Mouse (Mus musculus): ENCODE data around the gene Egfl8.

Gene Egfl8

DNA sequence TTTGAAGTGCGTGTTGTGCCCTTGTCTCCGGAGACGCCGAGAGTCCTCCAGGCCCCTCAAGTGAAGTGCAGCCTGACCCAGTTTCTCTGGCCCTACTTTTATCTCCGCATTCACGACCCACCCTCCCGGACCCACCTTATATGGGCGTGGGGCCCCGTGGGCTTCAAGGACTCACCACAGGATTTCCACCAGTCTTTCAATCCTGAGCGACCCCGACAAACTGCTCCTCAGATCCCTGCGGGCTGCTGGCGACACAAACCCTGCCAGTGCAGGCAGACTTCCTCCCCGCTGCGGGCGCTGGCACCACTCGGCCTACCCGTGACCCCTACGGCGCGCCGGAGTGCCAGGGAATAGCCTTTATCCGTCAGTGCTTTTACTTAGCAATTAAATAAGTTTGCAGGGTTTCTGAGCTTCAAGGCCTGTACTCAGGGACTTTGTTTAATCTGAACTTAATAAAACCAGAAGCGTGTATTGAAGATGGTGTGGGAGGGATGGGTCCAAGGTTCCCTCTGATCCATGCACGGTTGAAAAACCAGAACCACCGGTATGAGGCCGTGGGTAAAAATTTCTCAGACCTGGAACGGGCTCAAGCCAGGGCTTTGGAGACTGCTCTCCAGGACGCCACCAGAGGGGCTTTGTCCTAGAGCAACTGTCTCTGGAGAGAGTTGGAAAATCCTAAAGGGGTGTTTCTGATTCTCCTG lies 12.3 kb upstream of the Egfl8 start, which contains the start of gene Ppt2:
Gene Ppt2 (minus strand): TSS at position 568 of the 701 bp plus-strand sequence.
- DNase-seq (ENCODE audit: low spot score in 2 of 2), result peak in 1 of 2 experiments; percentile 75

DNA sequence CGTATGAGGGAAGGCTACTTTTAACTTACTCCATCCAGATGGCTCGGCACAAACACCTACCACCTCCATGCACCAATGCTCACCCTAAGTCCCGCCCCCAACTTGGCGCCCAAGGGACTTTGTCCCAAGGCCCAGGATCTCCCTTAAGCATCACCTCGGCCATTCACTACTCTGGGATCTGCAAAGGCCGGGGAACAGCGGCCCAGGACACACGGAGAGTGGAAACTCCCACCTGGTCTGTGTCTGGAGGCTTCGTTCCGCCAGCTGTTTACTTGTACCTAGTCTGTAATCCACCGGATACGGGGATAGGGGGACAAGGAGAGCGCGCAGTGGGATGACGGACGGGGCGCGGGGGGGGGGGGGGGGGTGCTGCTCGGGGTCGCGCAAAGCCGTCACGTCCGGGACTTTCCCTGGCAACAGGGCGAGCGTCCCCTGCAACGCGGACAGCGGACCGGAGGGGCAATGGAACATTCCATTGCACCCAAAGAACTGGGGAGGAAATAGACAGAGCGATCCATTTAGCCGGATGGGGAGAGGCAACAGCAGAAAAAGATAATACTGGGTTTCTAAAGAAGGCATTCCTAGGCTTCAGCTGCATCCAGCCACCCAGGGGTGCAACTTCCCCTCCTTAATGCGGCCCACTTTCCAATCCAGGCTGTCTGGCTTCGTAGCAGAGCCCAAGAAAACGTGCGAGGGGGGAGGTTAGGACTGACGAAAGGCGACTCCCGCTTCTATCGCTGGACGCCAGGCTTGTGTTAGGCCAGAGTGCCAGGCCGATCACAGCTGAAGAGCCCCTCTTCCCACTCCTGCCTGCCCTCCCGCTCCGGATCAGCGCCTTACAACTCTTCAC lies 11.5 kb upstream of the Egfl8 start:
- peak; percentile 68 to 75 for DNase-seq (ENCODE audit: low spot score in 2 of 2)

DNA sequence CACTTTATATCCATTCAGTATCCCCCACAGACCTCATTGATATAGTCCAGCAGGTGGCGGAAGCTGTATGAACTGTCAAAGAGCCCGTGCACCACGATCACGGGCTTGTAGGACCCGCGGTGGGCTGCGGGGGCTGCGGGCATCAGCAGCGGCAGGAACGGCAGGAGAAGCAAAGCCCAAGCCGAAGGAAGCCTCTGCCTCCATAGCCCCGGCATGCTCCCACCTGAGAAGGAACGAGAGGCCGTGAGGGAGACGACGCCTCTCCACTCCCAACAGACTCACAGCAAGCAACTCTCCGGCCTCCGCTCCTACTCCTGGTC lies 11.0 kb upstream of the Egfl8 start:
- peak in 1 of 2 experiments; percentile 34 for DNase-seq (ENCODE audit: low spot score in 2 of 2)

DNA sequence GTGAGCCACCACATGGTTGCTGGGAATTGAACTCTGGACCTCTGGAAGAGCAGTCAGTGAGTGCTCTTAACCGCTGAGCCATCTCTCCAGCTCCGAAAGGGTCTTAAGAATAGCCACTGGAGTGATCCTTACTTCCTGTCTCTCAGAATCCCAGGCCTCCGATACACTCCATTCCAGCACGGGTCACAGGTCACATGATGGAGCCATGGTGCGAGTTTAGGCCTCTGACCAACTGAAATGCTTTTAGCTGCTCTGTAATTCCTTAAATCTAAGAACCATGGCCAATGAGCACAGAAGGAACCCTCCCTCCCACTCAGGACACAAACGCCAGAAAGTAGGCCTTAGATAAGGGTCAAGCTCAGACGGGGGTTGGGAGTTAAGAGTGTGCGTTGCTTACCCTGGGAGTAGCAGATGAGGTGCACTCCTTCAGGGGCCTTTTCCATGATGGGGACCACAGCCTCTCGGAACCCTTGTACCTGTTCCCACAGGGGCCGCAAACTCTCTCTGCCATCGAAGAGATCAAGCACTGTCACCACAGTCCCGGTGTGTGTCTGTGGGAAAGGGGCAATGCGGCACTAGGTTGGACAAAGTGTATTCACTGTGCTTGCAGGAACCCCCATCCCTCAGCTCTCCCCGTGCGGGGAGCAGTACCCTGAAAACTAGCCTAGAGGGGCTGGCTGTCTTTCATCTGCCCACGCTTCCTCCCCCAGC lies 10.4 kb upstream of the Egfl8 start:
- no peak for DNase-seq (ENCODE audit: low spot score in 2 of 2)

DNA sequence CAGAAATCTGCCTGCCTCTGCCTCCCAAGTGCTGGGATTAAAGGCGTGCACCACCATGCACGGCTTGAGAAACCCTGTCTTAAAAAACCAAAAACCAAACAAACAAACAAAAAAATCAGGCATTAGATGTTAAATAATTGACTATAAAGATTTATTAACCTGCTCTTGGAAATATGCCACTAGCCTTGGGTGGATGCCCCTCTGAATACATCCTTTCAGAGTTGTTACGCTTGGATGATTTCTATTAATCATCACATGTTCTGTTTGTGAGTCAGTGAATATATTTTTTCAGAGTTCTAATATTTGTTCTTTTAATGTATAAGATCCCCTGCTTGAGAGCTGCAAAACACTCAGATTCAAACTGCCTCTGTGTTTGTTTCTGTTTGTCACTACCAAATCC lies 9.2 kb upstream of the Egfl8 start:
- no peak for DNase-seq (ENCODE audit: low spot score in 2 of 2)

DNA sequence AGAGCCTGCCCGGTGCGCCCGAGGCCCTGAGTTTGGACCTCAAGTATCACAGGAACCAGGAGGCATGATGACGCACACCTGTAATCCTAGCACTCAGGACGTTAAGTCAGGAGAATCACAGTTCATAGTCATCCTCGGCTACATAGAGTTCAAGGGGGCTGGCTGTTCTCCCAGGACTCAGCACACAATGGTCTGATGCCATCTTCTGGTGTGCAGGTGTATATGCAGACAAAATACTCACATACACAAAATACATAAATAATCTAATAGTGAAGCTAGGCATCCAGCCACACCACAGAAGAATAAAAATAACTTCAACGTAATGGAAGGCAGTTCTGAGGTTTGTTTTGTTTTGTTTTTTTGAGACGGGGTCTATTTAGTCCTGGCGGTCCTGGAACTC lies 7.4 kb upstream of the Egfl8 start:
- no peak for DNase-seq (ENCODE audit: low spot score in 2 of 2)

DNA sequence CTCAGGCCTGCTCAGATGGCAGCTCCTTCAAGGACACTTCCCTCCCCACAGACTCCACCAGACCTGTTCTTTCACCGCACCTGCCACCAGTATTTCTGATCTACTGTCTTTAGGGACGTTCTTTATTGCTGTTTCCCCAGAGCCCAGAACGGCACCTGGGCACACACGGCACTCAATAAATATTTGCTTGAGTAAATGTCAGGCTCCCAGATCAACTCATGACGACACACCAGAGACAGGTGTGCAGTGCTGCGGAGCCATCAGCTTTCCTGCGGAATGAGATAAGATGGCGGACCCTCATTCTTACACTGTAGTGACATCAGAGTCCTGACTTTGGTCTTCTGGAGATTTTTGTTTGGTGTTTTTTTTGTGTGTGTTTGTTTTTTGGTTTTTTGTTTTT lies 5.2 kb upstream of the Egfl8 start:
- DNase-seq (ENCODE audit: low spot score in 2 of 2), result no peak

DNA sequence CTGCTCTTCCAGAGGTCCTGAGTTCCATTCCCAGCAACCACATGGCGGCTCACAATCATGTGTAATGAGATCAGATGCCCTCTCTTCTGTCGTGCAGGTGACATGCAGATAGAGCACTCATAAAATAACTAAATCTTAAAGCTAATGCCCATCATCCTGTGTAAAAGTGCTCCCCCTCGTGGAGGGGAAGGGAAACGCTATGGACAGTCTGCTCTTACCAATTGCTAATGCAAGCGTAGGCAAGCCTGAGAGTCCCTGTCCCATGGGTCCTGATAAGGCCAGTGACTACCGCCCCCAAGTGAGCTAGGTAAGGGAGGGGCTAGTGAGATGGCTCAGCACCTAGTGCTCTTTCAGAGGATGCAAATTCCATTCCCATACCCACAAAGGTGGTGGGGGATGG lies 3.2 kb upstream of the Egfl8 start:
- DNase-seq (ENCODE audit: low spot score in 2 of 2), result peak; percentile 79 to 91

DNA sequence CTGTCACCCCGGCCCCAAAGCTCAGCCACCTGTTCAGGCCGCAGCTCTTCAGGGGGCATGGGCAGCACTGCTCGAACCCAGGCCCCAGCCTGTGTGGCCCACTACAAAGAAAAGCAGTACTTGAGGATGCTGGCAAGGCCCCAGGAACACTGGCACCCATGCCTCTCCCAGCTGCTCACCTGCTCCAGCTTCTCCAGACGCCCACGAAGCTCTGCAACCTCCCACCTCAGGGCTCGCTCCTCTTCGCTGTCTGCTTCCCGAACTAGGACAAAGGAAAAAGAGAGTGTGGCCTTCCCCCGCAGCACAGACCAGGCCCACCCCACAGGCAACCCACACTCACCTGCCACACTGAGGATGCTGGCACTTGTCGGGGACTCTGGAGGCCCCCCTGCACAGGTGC lies 1.9 kb downstream of the Egfl8 start:
- DNase-seq (ENCODE audit: low spot score in 2 of 2), result no peak

DNA sequence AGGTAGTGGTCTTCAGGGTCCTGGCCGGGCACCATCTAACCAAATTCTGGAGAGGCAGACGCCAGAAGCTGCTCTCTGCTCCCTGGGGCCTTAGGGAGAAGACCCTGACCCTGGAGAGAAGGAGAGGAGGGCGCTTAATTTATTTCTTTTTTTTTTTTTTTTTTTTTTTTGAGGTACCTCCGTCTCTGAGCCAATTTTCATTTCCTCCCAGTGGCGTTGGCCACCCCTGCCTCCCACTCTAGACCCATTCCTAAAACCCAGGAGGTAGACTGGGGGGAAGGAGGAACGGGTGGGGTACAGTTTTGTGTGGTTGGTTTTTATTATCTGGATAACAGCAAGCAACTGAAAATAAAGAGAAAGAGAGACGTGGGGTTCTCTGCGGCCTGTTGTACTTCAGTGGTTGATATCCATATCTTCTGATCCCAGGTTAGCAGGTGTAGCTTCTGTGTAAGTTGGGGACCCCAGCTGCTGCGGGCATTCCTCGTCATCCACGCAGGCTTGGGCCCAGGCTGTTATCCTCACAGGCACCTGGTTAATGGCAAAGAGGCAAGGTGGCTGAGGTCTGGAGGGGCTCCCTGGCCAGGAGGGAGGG lies 2.6 kb downstream of the Egfl8 start:
- DNase-seq (ENCODE audit: low spot score in 2 of 2), result no peak

DNA sequence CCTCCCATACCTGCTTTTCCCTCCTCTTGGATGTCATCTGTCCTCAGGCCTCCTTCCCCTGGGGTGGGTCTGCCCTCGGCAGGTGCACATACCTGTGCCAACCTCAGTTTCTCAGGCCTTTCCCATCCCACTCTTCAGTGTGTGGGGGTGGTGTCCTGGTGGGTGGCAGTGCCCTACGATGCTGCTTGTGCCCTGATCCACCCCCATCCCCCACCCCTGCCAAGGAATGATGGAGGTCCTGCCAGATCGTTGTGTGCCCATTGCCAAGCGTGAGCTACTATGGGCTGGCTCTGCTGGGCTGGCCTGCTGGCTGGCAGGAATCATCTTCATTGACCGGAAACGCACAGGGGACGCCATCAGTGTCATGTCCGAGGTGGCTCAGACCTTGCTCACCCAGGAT lies 4.7 kb downstream of the Egfl8 start:
- DNase-seq (ENCODE audit: low spot score in 2 of 2), result no peak

DNA sequence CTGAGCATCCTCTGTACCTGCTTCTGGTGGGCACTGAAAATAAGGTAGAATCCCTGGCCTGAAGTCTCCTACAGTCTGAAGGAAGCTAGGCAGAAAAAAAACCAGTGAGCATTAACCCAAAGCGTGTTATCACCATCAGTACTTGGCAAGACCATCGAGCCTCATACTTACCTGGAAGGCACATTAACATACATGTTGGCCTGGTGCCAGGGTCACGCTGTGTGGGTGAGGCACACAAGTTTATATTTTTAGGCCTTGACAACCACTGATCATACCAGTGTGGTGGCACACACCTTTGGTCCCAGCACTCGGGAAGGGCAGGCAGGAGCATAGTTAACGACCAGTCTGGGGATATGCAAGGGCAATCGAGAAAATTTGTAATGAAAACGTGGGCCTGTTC lies 7.8 kb downstream of the Egfl8 start:
- DNase-seq (ENCODE audit: low spot score in 2 of 2), result no peak

DNA sequence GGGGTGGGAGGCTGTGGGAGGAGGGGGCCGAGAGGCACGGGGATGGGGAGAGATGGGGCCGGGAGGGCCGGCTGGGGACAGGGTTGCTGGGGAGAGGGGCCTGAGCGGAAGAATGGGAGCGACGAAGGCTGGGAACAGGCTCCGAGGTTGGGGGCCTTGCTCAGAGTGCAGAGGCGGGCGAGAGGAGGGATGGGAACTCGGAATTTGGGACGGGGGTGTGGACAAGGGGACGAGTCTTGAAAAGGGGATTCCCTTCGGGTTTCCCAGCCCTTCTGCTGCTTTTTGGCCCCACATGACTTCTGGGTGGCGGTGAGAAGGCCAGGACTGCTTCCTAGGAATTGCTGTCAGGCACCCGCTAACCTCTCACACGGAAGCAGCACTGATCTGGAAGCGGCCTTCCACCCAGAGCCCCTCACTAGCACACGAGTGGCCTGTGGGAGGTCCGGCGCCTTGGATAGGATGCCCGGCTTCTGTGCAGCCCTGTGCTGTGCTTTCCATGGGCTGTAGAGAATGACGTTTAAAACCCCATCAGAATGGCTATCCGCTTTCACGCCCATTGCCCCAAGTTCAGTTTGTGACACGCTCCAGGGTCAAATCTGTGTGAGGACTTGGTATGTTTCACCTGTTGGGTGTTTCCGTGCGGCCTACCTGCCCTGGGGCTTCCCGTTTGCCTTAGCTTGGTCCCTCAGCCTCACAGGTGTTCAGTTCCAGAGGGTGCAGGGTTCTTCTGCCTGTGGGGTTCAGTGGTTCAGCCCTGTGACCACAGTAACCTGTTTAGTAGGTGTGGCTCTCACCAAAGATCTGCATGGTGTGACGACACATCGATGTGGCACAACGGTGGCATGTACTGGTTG lies 9.4 kb downstream of the Egfl8 start:
- no peak for DNase-seq (ENCODE audit: low spot score in 2 of 2)

DNA sequence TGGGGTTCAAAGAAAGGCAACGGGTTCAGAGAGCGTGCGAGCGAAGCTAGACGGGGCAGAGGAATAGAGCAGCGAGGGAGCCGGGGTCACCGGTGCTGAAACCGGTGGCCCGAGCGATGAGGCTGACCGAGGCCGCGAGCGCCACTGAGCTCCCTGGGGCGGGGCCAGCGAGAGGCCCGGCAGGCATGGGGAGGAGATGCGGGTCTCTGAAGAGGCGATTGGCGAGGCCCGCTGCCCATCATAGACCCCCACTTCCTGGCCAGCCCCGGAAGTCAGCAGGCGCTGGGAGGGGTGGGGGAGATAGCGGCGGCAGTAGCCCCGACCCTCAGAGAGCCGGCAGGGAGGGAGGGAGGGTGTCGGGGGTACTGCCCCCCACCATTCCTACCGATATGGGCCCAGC lies 10.2 kb downstream of the Egfl8 start:
- peak; percentile 93 to 95 for DNase-seq (ENCODE audit: low spot score in 2 of 2)

DNA sequence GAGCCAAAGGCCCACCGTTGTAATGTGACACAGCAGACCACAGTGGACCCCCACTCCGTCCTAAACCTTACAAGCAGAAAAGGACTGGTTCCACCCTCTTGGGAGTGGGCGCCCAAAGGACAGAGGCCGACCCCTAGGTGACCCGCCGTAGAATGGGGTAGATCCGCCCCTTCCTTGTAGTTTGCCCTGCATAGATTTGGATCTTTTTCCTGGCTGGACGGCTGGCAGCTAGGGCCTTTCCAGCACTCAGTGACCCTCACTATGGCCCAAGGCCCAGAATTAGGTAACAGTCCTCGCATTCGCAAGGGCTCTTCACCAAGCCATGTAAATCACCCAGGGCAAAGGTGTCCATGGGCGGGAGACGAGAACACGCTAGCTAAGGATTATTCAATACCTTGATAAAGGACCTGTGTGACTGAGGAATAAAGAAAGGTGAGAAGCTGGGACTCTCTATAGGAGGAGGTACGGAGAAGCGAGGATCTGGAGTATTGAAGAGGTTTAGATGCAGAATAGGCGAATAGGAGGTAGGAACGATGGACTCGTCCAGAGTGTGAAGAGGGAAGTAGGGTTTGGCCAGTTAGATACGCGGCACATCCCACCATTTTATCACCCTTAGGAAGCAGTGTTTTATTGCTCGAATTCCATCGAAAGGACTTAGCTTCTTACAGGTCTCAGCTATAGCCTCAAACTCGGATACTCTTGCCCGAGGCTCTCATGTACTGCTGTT lies 11.1 kb downstream of the Egfl8 start:
- peak in 1 of 2 experiments; percentile 26 for DNase-seq (ENCODE audit: low spot score in 2 of 2)

DNA sequence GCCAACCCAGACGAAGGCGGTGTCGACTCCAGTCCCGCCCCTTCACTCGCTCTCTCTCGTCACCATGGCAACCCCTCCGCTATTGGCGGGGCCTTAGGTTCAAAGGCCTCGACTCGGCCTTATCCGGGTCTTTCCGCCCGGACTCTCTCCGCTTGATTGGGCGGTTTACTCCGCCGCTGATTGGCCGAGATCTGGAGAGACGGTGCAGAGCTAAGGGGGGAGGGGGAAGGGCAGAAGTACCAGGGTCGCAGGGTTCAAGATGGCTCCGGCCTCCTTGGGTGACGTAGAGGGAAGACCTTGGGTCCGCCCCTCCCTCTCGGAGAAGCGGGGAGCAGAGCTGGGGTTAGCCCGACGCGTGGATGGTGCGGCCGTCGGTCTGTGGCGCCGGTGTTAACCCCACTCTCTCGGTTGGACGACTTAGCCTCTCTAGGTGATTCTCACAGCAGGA lies 11.7 kb downstream of the Egfl8 start, which contains the start of gene Agpat1:
Gene Agpat1 (plus strand): TSS at position 202 of the 448 bp plus-strand sequence.
- peak; percentile 97 to 98 for DNase-seq (ENCODE audit: low spot score in 2 of 2)

DNA sequence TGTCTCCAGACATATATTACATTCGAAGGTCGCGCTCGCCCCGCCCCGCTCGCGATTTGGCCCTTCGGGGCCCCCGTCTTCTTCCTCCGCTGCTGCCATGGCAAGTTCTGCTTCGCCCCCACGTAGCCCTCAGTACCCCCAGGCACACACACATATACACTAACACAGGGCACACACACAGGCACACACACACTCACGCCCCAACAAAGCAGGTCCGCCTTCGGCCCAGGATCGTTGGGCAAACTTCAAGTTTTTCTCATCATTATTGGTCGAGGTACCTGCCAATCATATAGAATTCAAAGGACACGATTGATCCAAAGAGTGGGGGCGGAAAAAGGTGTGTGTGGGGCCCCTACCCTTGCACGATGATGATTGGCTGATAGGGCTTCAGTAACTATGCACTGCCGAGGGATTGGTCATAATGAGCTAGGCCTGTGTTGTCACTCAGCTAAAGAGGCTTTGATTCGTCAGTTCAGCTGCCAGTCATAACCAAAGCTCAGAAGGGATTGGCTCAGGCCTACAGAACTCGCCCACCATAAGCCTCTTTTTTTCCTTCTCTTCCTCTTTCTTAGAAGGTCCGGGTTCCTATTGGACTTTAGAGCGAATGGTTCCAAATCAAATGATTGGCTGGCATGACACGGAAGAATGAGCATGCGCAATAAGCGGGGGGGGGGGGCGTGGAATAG lies 12.3 kb downstream of the Egfl8 start, which contains the start of gene Rnf5:
Gene Rnf5 (minus strand): TSS at position 316 of the 686 bp plus-strand sequence.
- peak; percentile 97 to 98 for DNase-seq (ENCODE audit: low spot score in 2 of 2)

DNA sequence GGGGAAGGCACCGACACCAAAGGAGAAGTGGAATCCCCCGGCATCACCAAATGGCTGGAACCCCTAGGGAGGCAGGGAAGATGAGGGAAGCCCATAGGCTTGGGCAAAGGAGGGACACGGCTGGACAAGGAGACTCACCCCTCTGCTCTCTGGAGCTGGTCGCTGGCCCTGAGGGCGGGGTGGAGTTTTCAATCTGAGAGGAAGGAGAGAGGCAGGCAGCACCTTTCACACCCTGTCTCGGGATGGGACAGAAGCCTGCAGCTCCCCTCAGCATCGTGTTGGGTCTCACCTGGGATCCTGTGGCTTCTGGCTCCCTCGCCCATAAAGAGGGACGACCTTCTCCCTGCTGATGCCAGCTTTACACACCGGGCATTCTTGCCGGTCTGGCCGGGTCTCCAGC lies 14.0 kb downstream of the Egfl8 start:
- DNase-seq (ENCODE audit: low spot score in 2 of 2), result peak in 1 of 2 experiments; percentile 13

DNA sequence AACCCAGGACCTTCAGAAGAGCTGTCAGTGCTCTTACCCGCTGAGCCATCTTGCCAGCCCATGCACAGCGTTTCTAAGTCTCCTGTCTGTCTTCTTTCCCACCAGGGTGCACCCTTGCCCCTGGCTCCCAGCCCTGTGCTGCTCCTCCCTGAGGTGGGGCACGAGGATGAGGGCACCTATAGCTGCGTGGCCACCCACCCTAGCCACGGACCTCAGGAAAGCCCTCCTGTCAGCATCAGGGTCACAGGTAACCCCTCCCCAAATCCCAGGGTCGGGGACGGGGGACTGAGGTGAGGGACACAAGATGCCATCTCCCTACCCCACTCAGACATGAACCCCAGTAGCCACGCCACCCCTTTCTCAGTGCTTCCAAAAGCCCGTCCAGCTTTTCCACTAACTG lies 15.9 kb downstream of the Egfl8 start:
- no peak for DNase-seq (ENCODE audit: low spot score in 2 of 2)

Data from spleen, postnatal 4 days (tissue).